Mouse (Mus musculus): ENCODE results near the gene Cfap126. TPM values are rescaled to one million over a fixed set of nuclear protein-coding genes. Genes with fewer than 3 reads are reported as not detected.
A peak's percentile ranks its signal among the peaks of the same experiment; 100 is the strongest.
"Not testable (repeated sequence)": the region's sequence is repeated elsewhere in the genome, so short reads cannot be mapped to it uniquely, and the experiment has no call there.

The Cfap126 gene
- polyA plus RNA-seq (2014; fragmentation: Nextera tagmentation; extraction: Ambion mirVana), result 8.7 and 10.5 TPM in 2 replicates

DNA sequence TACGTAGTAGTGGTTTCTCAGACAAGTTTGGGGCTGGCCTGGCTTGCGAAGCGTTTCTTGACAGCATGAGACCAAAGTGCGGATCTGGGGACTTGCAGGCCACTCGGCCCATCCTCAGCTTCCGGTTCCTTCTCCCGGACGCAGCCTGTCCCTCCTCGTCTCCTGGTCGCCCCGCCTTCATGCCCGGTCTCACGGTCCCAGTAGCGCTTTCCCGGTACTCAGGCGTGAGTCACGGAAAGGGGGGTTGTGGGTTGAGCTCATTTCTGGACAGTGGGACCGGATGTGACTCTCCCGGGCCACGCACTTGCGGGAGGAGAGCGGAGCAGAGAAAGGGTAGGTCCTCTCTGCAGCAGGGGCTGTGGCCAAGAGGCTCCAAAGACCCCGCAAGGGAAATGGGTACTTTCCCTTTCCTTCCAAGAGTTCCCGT lies at the start of gene Cfap126:
Cfap126 (plus strand) TSS at position 46 of the 427 bp plus-strand sequence.
- 1% methylated on average over 24 of the region's 24 CpGs for WGBS

DNA sequence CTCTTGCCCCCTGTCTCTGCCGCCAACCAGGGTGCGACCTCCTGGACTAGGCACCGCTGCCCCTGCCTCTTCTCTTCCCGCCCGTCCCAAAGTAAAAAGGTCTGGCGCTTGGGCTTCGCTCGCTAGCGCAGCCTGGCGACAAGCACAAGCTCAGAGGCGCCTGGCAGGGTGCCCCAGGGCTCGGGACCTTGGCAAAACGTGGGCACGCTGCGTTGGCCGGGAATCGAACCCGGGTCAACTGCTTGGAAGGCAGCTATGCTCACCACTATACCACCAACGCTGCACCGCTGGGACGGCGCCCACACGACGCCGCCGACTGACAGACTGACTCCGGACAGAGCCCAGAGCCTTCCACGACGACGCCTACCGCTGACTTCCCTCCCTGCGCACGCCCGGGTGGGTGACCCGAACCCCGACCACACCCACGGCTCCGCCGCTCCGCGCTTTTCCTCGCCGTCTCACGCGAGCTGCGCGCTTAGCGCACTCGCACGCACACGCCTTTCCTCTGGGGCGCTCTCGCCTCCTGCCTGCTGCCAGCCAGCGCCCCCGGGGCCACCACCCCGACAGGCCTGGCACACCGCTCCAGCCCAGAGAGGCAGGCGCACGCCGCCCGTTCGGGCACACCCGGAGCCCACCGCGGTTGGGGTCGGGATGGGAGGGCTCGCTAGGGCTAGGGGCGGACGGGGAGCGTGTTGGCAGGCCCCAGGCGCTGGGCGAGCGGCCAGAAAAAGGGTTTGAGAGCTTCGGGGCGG lies 49.1 kb upstream of the Cfap126 start, which contains the start of gene Fcgr3:
Fcgr3 (minus strand) TSS at position 445 of the 752 bp plus-strand sequence.
- not testable (repeated sequence) for H3K9ac ChIP-seq (ENCODE audit: low read depth, low read length); H3K36me3 ChIP-seq (ENCODE audit: control insufficient read depth, insufficient read depth, low read length); H3K4me1 ChIP-seq (replicated peaks; ENCODE audit: control insufficient read depth, insufficient read depth, low read length); H3K9me3 ChIP-seq (ENCODE audit: control insufficient read depth, low read length); H3K27ac ChIP-seq (ENCODE audit: low read depth, low read length)
- WGBS, result 2% methylated on average over 36 of the region's 75 CpGs
- peaks cover 27% of the 10 kb centered on the region for H3K27me3 ChIP-seq (ENCODE audit: control insufficient read depth, insufficient read depth, low read length)
- DNase-seq (ENCODE audit: low spot score) (peak; percentile 87), ATAC-seq (ENCODE audit: low FRiP score) (peak; percentile 70)
- peak within 1 kb of the TSS; percentile 39 for H3K4me3 ChIP-seq (ENCODE audit: low read depth, low read length)
- H3K4me2 ChIP-seq (replicated peaks; ENCODE audit: low read depth, low read length), result peak within 1 kb of the TSS; percentile 40

More for the DNA sequence above, at the start of gene Cfap126:
- peak within 1 kb of the TSS; percentile 49 for H3K4me3 ChIP-seq (ENCODE audit: low read depth, low read length)
- no peaks in the 10 kb centered on the region for H3K27me3 ChIP-seq (ENCODE audit: control insufficient read depth, insufficient read depth, low read length)
- ATAC-seq (ENCODE audit: low FRiP score) (peak; percentile 29; the same call in 1 of the 2 replicates), DNase-seq (ENCODE audit: low spot score) (peak; percentile 75)
- H3K36me3 ChIP-seq (ENCODE audit: control insufficient read depth, insufficient read depth, low read length), result no peaks in the 10 kb centered on the region
- peak within 1 kb of the TSS; percentile 67 for H3K4me2 ChIP-seq (replicated peaks; ENCODE audit: low read depth, low read length)
- peak within 1 kb of the TSS; percentile 40 for H3K9ac ChIP-seq (ENCODE audit: low read depth, low read length)
- H3K27ac ChIP-seq (ENCODE audit: low read depth, low read length), result 0 out of 2 replicates have a peak within 1 kb of the TSS, but pooled peaks have one; percentile 2
- H3K9me3 ChIP-seq (ENCODE audit: control insufficient read depth, low read length), result no peaks in the 10 kb centered on the region
- H3K4me1 ChIP-seq (replicated peaks; ENCODE audit: control insufficient read depth, insufficient read depth, low read length), result 0 out of 2 replicates have a peak, but pooled peaks cover 2% of the 10 kb centered on the region

DNA sequence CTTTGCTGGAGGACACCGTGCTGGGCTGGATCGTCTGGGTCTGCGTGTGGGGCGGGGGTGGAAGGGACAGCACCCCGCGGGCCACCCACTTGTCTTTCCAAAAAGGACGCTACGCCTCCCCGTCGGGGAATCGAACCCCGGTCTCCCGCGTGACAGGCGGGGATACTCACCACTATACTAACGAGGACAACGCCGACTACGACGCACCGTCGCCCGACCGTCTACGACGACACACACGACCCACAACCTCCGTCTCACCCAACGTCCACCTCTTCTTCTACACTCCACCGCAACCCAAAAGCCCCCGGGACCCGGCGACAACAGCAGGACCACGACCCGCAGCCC lies 48.5 kb upstream of the Cfap126 start:
- not testable (repeated sequence) for DNase-seq (ENCODE audit: low spot score); H3K9ac ChIP-seq (ENCODE audit: low read depth, low read length); H3K4me1 ChIP-seq (replicated peaks; ENCODE audit: control insufficient read depth, insufficient read depth, low read length); H3K36me3 ChIP-seq (ENCODE audit: control insufficient read depth, insufficient read depth, low read length); H3K9me3 ChIP-seq (ENCODE audit: control insufficient read depth, low read length); H3K27ac ChIP-seq (ENCODE audit: low read depth, low read length)
- 2% methylated on average over 17 of the region's 35 CpGs for WGBS
- Histone ChIP-seq H3K27me3 (ENCODE audit: control insufficient read depth, insufficient read depth, low read length) (peaks cover 28% of the 10 kb centered on the region), H3K4me3 (ENCODE audit: low read depth, low read length) (peak overlapping the region; percentile 39), H3K4me2 (replicated peaks; ENCODE audit: low read depth, low read length) (peak overlapping the region; percentile 39)
- peak; percentile 28 for ATAC-seq (ENCODE audit: low FRiP score)

DNA sequence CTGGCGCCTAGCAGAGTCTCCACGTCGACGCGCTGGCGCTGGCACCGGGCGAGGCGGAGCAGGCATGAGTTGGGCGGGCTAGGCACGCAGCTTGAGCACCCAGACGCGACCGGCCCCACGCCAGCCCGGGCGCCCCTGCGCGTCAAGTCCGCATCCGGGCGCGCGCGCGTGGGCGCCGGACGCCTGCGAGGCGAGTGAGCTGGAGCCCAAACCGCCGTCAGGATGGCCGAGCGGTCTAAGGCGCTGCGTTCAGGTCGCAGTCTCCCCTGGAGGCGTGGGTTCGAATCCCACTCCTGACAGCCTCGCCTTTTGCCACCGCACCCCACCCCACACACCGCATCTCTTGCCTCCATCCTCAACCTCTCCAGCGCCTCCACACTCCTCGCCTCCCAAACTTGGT lies 48.0 kb upstream of the Cfap126 start:
- H3K4me2 ChIP-seq (replicated peaks; ENCODE audit: low read depth, low read length); H3K9me3 ChIP-seq (ENCODE audit: control insufficient read depth, low read length); H3K36me3 ChIP-seq (ENCODE audit: control insufficient read depth, insufficient read depth, low read length); H3K4me1 ChIP-seq (replicated peaks; ENCODE audit: control insufficient read depth, insufficient read depth, low read length); H3K9ac ChIP-seq (ENCODE audit: low read depth, low read length); H3K27ac ChIP-seq (ENCODE audit: low read depth, low read length); DNase-seq (ENCODE audit: low spot score): not testable (repeated sequence)
- 7% methylated on average over 27 of the region's 45 CpGs for WGBS
- peak; percentile 6 for ATAC-seq (ENCODE audit: low FRiP score)
- 0 out of 2 replicates have a peak overlapping the region, but pooled peaks have one; percentile 8 for H3K4me3 ChIP-seq (ENCODE audit: low read depth, low read length)
- peaks cover 28% of the 10 kb centered on the region for H3K27me3 ChIP-seq (ENCODE audit: control insufficient read depth, insufficient read depth, low read length)

DNA sequence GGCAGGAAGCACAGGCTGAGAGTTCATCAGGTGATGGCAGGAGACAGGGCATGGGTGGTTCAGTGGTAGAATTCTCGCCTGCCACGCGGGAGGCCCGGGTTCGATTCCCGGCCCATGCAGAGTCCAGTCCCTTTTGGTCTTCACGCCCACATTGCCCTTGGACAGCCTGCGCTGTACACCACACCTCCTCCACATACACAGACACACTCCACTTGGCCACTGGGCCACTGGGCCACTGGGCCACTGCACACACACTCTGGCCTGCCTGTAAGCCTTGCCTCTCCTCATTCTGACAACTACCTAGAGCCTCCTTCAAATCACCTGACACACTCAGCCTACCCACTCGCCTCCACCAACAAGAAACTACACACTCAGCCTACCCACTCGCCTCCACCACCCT lies 47.1 kb upstream of the Cfap126 start:
- peaks cover 30% of the 10 kb centered on the region for H3K27me3 ChIP-seq (ENCODE audit: control insufficient read depth, insufficient read depth, low read length)
- peak; percentile 14 for ATAC-seq (ENCODE audit: low FRiP score)
- not testable (repeated sequence) for H3K9me3 ChIP-seq (ENCODE audit: control insufficient read depth, low read length); H3K9ac ChIP-seq (ENCODE audit: low read depth, low read length); H3K27ac ChIP-seq (ENCODE audit: low read depth, low read length); H3K4me2 ChIP-seq (replicated peaks; ENCODE audit: low read depth, low read length); H3K36me3 ChIP-seq (ENCODE audit: control insufficient read depth, insufficient read depth, low read length); DNase-seq (ENCODE audit: low spot score); H3K4me1 ChIP-seq (replicated peaks; ENCODE audit: control insufficient read depth, insufficient read depth, low read length); H3K4me3 ChIP-seq (ENCODE audit: low read depth, low read length)
- 22% methylated on average over 2 of the region's 10 CpGs for WGBS

DNA sequence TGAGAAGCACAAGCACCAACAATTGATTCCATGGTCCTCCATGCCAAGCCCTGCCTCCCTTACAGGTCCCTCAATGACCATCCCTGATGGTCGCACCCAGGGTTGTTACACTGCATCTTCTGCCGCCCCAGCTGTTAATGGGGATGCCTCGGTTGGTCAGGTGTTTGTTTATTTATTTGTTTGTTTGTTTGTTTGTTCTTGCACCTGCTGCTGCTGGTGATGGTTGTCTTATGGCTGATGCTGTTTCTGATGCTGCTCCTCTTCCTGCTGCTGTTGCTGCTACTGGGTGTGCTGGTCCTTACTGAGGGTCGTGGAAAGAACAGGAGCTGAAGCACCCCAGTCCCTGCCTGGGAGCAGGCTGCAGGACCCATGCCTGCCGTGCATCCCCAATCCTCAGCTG lies 45.8 kb upstream of the Cfap126 start:
- 45% methylated on average over 5 of the region's 5 CpGs for WGBS
- not testable (repeated sequence) for H3K4me3 ChIP-seq (ENCODE audit: low read depth, low read length); H3K9me3 ChIP-seq (ENCODE audit: control insufficient read depth, low read length); H3K36me3 ChIP-seq (ENCODE audit: control insufficient read depth, insufficient read depth, low read length); DNase-seq (ENCODE audit: low spot score); H3K4me1 ChIP-seq (replicated peaks; ENCODE audit: control insufficient read depth, insufficient read depth, low read length); H3K9ac ChIP-seq (ENCODE audit: low read depth, low read length); ATAC-seq (ENCODE audit: low FRiP score); H3K27ac ChIP-seq (ENCODE audit: low read depth, low read length); H3K4me2 ChIP-seq (replicated peaks; ENCODE audit: low read depth, low read length)
- peaks cover 29% of the 10 kb centered on the region for H3K27me3 ChIP-seq (ENCODE audit: control insufficient read depth, insufficient read depth, low read length)

DNA sequence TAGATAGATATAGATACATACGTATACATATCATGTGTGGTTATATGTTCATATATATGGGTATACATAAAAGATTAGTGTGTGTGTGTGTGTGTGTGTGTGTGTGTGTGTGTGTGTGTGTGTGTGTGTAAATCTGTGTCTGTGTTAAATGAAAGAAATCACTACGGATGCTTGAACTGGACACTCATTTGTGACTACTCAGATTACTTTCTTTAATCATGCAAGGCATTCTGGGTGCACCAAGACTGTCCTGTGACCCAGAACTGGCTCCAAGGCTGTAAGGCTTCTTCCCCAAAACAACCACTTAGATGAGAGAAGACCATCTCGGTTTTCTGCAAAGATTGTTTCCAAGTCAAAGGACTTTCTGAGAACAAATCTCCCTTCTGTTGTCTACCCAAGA lies 44.2 kb upstream of the Cfap126 start:
- peaks cover 28% of the 10 kb centered on the region for H3K27me3 ChIP-seq (ENCODE audit: control insufficient read depth, insufficient read depth, low read length)

DNA sequence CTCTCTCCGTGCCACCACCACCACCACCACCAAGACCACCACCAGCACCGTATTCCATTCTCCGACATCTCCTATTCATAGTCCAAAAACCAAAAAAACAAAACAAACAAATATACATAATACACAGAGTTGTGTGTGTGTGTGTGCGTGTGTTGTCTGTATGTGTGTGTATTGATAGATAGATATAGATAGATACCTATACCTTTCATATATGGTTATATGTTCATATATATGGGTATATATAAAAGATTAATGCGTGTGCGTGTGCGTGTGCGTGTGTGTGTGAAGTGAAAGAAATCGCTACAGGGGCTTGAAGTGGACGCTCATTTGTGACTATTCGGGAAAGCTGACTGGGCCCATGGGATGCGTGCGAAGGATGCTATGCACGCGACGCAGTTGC lies 42.8 kb upstream of the Cfap126 start:
- H3K9me3 ChIP-seq (ENCODE audit: control insufficient read depth, low read length); H3K4me1 ChIP-seq (replicated peaks; ENCODE audit: control insufficient read depth, insufficient read depth, low read length); H3K27ac ChIP-seq (ENCODE audit: low read depth, low read length); H3K4me3 ChIP-seq (ENCODE audit: low read depth, low read length); H3K9ac ChIP-seq (ENCODE audit: low read depth, low read length); H3K36me3 ChIP-seq (ENCODE audit: control insufficient read depth, insufficient read depth, low read length); H3K4me2 ChIP-seq (replicated peaks; ENCODE audit: low read depth, low read length); ATAC-seq (ENCODE audit: low FRiP score): not testable (repeated sequence)
- WGBS, result 26% methylated on average over 11 of the region's 16 CpGs
- peak; percentile 51 for DNase-seq (ENCODE audit: low spot score)
- peaks cover 19% of the 10 kb centered on the region for H3K27me3 ChIP-seq (ENCODE audit: control insufficient read depth, insufficient read depth, low read length)

More for the DNA sequence above, 44.2 kb upstream of the Cfap126 start:
- WGBS, result 67% methylated on average over 3 of the region's 3 CpGs
- H3K9me3 ChIP-seq (ENCODE audit: control insufficient read depth, low read length); H3K4me3 ChIP-seq (ENCODE audit: low read depth, low read length); H3K36me3 ChIP-seq (ENCODE audit: control insufficient read depth, insufficient read depth, low read length); H3K27ac ChIP-seq (ENCODE audit: low read depth, low read length); ATAC-seq (ENCODE audit: low FRiP score); H3K4me1 ChIP-seq (replicated peaks; ENCODE audit: control insufficient read depth, insufficient read depth, low read length); H3K9ac ChIP-seq (ENCODE audit: low read depth, low read length); H3K4me2 ChIP-seq (replicated peaks; ENCODE audit: low read depth, low read length): not testable (repeated sequence)
- DNase-seq (ENCODE audit: low spot score), result peak; percentile 70

DNA sequence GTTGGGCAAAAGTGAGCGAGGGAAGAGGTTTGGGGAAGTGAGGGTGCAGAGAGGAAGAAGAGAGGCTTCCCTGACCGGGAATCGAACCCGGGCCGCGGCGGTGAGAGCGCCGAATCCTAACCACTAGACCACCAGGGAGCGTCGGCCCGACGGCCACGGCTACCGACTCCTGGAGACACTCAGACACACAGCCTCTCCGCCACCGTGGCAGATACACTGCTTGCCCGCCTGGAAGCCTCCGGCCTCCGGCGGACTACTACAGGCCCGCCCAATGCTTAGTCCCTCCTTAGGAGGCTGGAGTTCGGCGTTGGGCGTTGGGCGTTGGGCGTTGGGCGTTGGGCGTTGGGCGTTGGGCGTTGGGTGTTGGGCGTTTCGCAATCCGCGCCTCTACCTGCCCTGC lies 42.0 kb upstream of the Cfap126 start:
- H3K27me3 ChIP-seq (ENCODE audit: control insufficient read depth, insufficient read depth, low read length), result peaks cover 19% of the 10 kb centered on the region
- WGBS, result no CpG with 5 or more reads among the region's 35 CpGs
- not testable (repeated sequence) for H3K4me3 ChIP-seq (ENCODE audit: low read depth, low read length); H3K4me2 ChIP-seq (replicated peaks; ENCODE audit: low read depth, low read length); H3K9me3 ChIP-seq (ENCODE audit: control insufficient read depth, low read length); H3K36me3 ChIP-seq (ENCODE audit: control insufficient read depth, insufficient read depth, low read length); H3K27ac ChIP-seq (ENCODE audit: low read depth, low read length); H3K9ac ChIP-seq (ENCODE audit: low read depth, low read length); H3K4me1 ChIP-seq (replicated peaks; ENCODE audit: control insufficient read depth, insufficient read depth, low read length); DNase-seq (ENCODE audit: low spot score)
- ATAC-seq (ENCODE audit: low FRiP score), result peak; percentile 56
